Mouse (Mus musculus) kidney, adult 2 months (tissue): ENCODE results near the gene 4930539E08Rik. TPM values are rescaled to one million over a fixed set of nuclear protein-coding genes. Genes with fewer than 3 reads are reported as not detected.

Experiments
- DNase-seq: peaks from one replicate; pipeline ENCODE4 v3.0.0; 2021
- H3K27ac ChIP-seq: fragments of 200-500 bp; 2 replicates; pipeline ENCODE4 v1.5.1; 2012; ENCODE audit warnings: low read depth, low read length, control low read depth, inconsistent platforms; ENCODE audit not compliant: insufficient read depth
- H3K27me3 ChIP-seq: fragments of 200-500 bp; replicated peaks from 2 replicates; pipeline ENCODE4 v1.6.1; 2012; ENCODE audit warnings: mild to moderate bottlenecking, moderate library complexity, low read length, inconsistent platforms; ENCODE audit not compliant: control insufficient read depth, insufficient read depth
- H3K36me3 ChIP-seq: fragments of 200-500 bp; 2 replicates; pipeline ENCODE4 v1.6.1; 2012; ENCODE audit warnings: mild to moderate bottlenecking, moderate library complexity, low read length, inconsistent platforms; ENCODE audit not compliant: control insufficient read depth, insufficient read depth
- H3K4me1 ChIP-seq: fragments of 200-500 bp; 2 replicates; pipeline ENCODE4 v1.6.1; 2011; ENCODE audit warnings: low read length; ENCODE audit not compliant: control insufficient read depth, insufficient read depth
- H3K4me3 ChIP-seq: fragments of 200-500 bp; 2 replicates; pipeline ENCODE4 v1.5.1; 2011; ENCODE audit warnings: mild to moderate bottlenecking, low read depth, low read length, control low read depth; ENCODE audit not compliant: insufficient read depth
- CTCF ChIP-seq: fragments of 200-500 bp; conservative IDR thresholded peaks from 2 replicates; pipeline ENCODE4 v1.5.1; 2011; ENCODE audit warnings: low read depth, mild to moderate bottlenecking, control low read depth, low read length, moderate library complexity, mixed read lengths; ENCODE audit not compliant: insufficient read depth, insufficient read length
- POLR2A ChIP-seq: fragments of 200-500 bp; IDR thresholded peaks from one replicate; pipeline ENCODE4 v1.6.1; 2011; ENCODE audit warnings: low read depth, low read length, control low read depth
- WGBS: fragments of 180-500 bp; shearing (Covaris S2); methylation state at CpG from one replicate; pipeline ENCODE4 v1.1.7; 2018; 5-methylcytosine and 5-hydroxymethylcytosine counted together
- polyA plus RNA-seq: library from polyadenylated mRNA; depleted of rRNA; stranded (reverse); fragments of >200 nt; gene quantifications from 2 replicates; pipeline ENCODE4 v1.2.3, GENCODE M21; 2012; rRNA removed

4930539E08Rik gene
- polyA plus RNA-seq, 1 experiment = 0.34 TPM

DNA sequence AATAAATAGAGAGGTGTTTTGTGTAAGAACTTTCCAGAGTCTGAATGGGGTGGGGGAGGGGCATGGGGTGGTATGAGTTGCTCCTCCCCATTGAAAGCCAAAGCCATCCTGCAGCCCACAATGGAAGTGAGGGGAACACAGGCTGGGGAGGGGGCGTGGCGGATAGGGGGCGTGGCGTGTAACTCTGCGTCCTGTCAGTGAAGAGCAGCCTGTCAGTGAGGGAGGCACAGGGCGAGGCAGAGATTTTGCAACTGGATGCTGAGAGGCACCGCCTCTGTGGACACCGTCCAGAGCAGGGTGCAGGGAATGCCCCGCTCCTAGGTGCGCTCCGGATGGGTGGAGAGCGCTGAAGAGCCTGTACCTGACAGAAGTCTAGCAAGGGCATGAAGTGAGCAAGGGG, 56.9 kb downstream of the 4930539E08Rik start, which contains the start of gene Pnpla1:
TSS of gene Pnpla1 (plus strand) at position 207 of the 400 bp plus-strand sequence.
- 48% methylated on average over 12 of the region's 12 CpGs for WGBS
- Histone ChIP-seq H3K4me1 (no peaks in the 10 kb centered on the region), H3K36me3 (no peaks in the 10 kb centered on the region), H3K27me3 (no peaks in the 10 kb centered on the region), H3K4me3 (no peak within 1 kb of the TSS), H3K27ac (no peak within 1 kb of the TSS)
- TF ChIP-seq POLR2A = no peak
- no peak for TF ChIP-seq CTCF
- DNase-seq = no peak

DNA sequence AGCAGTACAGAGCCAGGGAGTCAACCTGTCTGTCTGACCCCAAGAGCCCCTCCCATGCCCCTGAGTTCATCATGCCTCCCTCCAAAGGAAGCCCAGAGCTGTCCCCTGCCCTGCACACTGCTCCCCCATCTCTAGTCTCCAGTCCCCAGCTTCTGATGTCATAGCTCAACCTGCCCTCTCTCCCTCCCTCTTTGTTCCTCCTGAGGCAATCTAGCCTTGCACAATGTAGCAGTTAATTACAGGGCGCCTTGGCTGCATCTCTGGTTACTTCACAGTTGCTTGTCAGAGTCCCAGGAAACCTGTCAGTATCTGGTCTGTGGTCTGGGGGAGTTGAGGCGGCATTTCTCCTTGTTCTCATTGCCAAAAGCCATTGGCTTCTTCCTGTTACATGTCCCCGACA, 59.1 kb downstream of the 4930539E08Rik start:
- no peaks in the 10 kb centered on the region for H3K36me3 ChIP-seq
- H3K4me1 ChIP-seq = no peaks in the 10 kb centered on the region
- H3K4me3 ChIP-seq = no peak overlapping the region
- TF ChIP-seq CTCF = no peak
- no peaks in the 10 kb centered on the region for H3K27me3 ChIP-seq
- WGBS = 34% methylated on average over 3 of the region's 3 CpGs
- DNase-seq = no peak
- no peak overlapping the region for H3K27ac ChIP-seq

DNA sequence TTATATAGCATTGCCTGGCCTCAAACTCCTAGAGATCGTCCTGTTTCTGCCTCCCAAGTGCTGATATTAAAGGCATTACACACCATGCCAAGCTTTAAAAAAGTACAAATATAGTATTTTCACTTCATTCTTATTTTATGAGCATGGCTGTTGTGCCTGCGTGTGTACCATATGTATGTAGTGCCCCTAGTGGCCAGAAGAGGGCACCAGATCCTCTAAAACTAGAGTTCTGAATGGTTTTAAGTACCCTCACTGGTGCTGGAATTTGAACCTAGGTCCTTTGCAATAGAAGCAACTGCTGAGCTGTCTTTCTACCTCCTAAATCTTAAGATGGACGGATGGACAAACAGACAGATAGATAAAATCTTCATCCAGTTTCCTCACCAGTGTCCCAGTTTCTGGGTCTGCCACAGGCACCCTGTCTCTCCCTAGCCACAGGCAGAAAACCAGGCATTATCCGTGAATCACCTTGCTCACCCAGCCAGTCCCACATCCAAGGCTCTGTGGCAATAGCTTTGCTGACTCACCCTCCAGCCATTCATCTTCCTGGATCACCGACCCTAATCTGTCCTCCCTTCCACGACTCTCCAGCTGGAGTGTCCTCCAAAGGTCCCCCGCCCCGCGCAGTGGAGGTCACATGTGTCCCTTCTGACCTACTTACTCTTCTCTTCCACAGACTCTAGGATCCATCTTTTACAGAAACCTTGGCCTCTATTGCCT, 59.8 kb downstream of the 4930539E08Rik start:
- DNase-seq = peak; percentile 29
- no peaks in the 10 kb centered on the region for H3K36me3 ChIP-seq
- no peak overlapping the region for H3K27ac ChIP-seq
- peak; percentile 41 for TF ChIP-seq CTCF
- TF ChIP-seq POLR2A = no peak
- H3K4me1 ChIP-seq = no peaks in the 10 kb centered on the region
- H3K4me3 ChIP-seq = no peak overlapping the region
- no peaks in the 10 kb centered on the region for H3K27me3 ChIP-seq
- 53% methylated on average over 9 of the region's 9 CpGs for WGBS

DNA sequence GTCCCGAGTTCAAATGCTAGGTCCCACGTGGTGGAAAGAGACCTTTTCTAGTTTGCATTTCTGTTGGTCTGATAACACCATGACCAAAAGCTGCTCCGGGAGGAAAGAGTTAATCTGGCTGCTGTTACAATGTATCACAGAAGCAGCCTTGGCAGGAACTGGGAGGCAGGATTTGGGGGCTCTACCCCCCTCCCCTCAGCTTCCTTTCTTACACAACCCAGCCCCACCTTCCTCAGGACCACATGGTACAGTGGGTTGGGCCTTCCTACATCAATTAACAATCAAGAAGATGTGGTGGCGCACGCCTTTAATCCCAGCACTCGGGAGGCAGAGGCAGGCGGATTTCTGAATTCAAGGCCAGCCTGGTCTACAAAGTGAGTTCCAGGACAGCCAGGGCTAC, 60.7 kb downstream of the 4930539E08Rik start:
- Histone ChIP-seq H3K27me3 (no peaks in the 10 kb centered on the region), H3K36me3 (no peaks in the 10 kb centered on the region), H3K4me1 (no peaks in the 10 kb centered on the region), H3K27ac (no peak overlapping the region), H3K4me3 (no peak overlapping the region)
- TF ChIP-seq CTCF (no peak), POLR2A (no peak)
- WGBS = 86% methylated on average over 7 of the region's 7 CpGs
- DNase-seq = no peak

DNA sequence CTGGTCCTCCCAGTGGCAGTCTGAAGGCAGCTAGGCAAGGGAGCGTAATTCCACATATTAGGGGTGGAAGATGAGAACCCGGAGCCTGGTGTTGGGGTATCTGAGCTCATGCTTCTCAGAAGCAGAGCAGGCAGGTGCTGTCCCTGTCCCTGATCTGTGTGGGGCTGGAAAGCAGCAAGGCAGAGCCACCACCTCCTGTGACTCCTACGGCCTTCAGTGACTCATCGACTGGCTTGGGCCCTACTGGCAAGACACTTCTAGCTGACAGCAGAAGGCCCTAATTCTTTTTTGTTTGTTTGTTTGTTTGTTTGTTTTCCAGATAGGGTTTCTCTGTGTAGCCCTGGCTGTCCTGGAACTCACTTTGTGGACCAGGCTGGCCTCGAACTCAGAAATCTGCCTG, 64.6 kb downstream of the 4930539E08Rik start:
- TF ChIP-seq POLR2A (no peak), CTCF (no peak)
- no peak overlapping the region for H3K4me3 ChIP-seq
- H3K27me3 ChIP-seq = no peaks in the 10 kb centered on the region
- H3K4me1 ChIP-seq = no peaks in the 10 kb centered on the region
- DNase-seq = no peak
- H3K27ac ChIP-seq = no peak overlapping the region
- H3K36me3 ChIP-seq = no peaks in the 10 kb centered on the region
- WGBS = 95% methylated on average over 5 of the region's 5 CpGs

DNA sequence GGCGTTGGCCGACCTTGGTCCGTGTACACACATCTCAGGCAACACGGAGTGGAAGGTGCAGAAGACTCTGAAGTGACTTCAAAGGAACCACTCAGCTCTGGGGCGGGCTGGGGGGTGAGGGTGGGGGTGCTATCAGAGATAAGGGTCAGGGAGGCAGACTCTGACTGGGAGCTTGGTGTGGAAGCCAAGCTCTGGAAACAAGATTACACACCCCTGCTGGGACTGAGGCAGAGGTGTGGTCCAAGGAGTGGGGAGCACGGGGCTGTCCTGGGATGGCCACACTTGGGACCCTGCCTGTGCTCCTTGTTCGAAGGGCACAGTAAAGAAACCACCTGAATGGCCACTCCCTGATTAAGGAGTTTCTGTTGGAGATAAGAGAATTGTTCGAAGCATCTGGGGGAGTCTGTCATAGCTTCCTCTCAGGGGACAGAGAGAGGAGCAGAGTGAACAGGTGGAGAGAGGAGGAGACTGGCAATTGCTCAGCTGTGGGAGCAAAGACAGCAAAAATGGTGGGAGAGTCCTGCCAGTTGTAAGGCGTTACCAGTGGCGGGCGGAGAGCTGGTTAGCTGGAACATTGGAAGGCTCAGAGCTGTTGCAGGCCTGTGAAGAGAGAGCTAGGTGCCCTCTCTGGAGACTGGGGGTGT, 68.0 kb downstream of the 4930539E08Rik start:
- Histone ChIP-seq H3K27me3 (no peaks in the 10 kb centered on the region), H3K27ac (no peak overlapping the region), H3K4me1 (no peaks in the 10 kb centered on the region), H3K36me3 (no peaks in the 10 kb centered on the region), H3K4me3 (no peak overlapping the region)
- no peak for DNase-seq
- 57% methylated on average over 11 of the region's 11 CpGs for WGBS
- TF ChIP-seq CTCF = no peak
- TF ChIP-seq POLR2A = no peak

Other genes starting within 250 kb of the 4930539E08Rik start
- gene Slc26a8, start 225.1 kb downstream of the 4930539E08Rik start, polyA plus RNA-seq = 0.86 and 0.91 TPM in 2 replicates
- 92.2 and 97.3 TPM in 2 replicates for gene Mapk14, start 224.0 kb downstream of the 4930539E08Rik start, polyA plus RNA-seq
- 0.63 and 0.94 TPM in 2 replicates for gene AC170998.1, start 189.2 kb downstream of the 4930539E08Rik start, polyA plus RNA-seq
- 10.5 and 10.9 TPM in 2 replicates for gene Mapk13, start 146.0 kb downstream of the 4930539E08Rik start, polyA plus RNA-seq
- gene Brpf3, start 114.2 kb downstream of the 4930539E08Rik start, polyA plus RNA-seq = 30.2 and 31.3 TPM in 2 replicates
- gene Pnpla1, start 56.9 kb downstream of the 4930539E08Rik start, polyA plus RNA-seq = 0.04 TPM in 1 of 2 replicates, not detected in the other
- gene Pxt1, start 28.5 kb upstream of the 4930539E08Rik start, polyA plus RNA-seq = 0.12 and 0.13 TPM in 2 replicates
- gene Kctd20, start 36.6 kb upstream of the 4930539E08Rik start, polyA plus RNA-seq = 30.8 and 32.0 TPM in 2 replicates
- gene Stk38, start 92.7 kb upstream of the 4930539E08Rik start, polyA plus RNA-seq = 61.7 and 66.8 TPM in 2 replicates
- 71.0 and 85.2 TPM in 2 replicates for gene Srsf3, start 117.3 kb upstream of the 4930539E08Rik start, polyA plus RNA-seq
- gene Cdkn1a, start 175.7 kb upstream of the 4930539E08Rik start, polyA plus RNA-seq = 11.6 and 13.7 TPM in 2 replicates
- 0.16 and 0.34 TPM in 2 replicates for gene Rab44, start 198.8 kb upstream of the 4930539E08Rik start, polyA plus RNA-seq